ENCODE assay signal across 8 mouse cellular contexts in the genomic region with DNA sequence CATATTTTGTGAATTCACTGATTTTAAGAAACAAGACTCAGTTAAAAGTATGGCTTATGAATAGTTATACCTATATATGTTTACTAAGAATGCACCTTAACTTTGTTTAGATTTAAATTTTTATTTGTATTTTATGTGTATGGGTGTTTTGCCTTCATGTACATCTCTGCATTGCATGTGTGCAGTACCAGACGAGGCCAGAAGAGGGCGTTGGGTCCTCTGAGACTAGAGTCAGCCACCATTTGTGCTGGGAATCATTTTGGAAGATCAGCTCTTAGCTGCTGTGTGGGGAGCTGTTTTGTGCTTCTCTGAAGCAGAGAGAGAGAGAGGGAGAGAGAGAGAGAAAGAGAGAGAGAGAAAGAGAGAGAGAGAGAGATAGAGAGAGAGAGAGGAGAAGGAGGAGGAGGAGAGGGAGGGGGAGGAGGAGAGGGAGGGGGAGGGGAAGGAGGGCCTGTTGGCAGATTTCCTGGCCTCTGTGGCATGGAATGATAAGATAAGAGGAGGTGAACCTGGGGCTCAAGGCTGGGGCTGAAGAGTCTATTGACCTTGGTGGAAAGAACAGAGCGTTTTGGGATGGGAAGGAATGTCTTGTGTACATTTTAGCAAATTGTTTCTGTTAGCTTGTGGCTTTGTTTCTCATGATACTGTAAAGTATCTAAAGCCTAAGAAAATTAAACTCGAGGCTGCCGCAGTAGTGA. TPM values are rescaled to one million over a fixed set of nuclear protein-coding genes. Genes with fewer than 3 reads are reported as not detected.
DNase-seq lines count a peak whose midpoint lies in the region; ATAC-seq and TF ChIP-seq lines count a peak whose summit lies in the region.

No protein-coding gene starts in this region.

- no peak overlapping the region for H3K4me2 ChIP-seq in heart, embryonic 13.5 days

- no peak for TF ChIP-seq EP300 in heart, adult 2 months (IDR thresholded peaks at IDR 0.05; ENCODE audit: insufficient read depth, low read depth, low read length)

- TF ChIP-seq CTCF in heart, adult 2 months (IDR thresholded peaks at IDR 0.05): peak; percentile 57
- no peak for TF ChIP-seq CTCF in thymus, adult 2 months (IDR thresholded peaks at IDR 0.05; ENCODE audit: borderline replicate concordance, control insufficient read depth, extremely low read depth, insufficient read depth, low read length, poor library complexity)

- H3K4me1 ChIP-seq in heart, adult 2 months (ENCODE audit: control insufficient read depth, insufficient read depth, low read length): peaks cover 2% of the 10 kb centered on the region; the same call in 1 of the 2 replicates
- H3K4me1 ChIP-seq in thymus, adult 2 months (replicated peaks; ENCODE audit: control insufficient read depth, insufficient read depth, low read length): no peaks in the 10 kb centered on the region
- peaks cover 22% of the 10 kb centered on the region for H3K4me1 ChIP-seq in heart, embryonic 13.5 days

- H3K9ac ChIP-seq in heart, adult 2 months (ENCODE audit: low read depth, low read length): no peak overlapping the region
- H3K9ac ChIP-seq in heart, embryonic 13.5 days: no peak overlapping the region

- no peak for TF ChIP-seq POLR2A in heart, adult 2 months (IDR thresholded peaks at IDR 0.05; ENCODE audit: insufficient read depth, low read depth, low read length)
- no peak for TF ChIP-seq POLR2A in thymus, adult 2 months (IDR thresholded peaks at IDR 0.05; ENCODE audit: control insufficient read depth, extremely low read depth, insufficient read depth, low read length, poor library complexity)

- no peak for DNase-seq in heart, adult 2 months
- DNase-seq in heart, adult 9 months (ENCODE audit: low spot score in 2 of 2): no peak
- DNase-seq in thymus, adult 2 months: peak; percentile 15
- DNase-seq in thymus, adult 18-20 months: no peak
- peak; percentile 25 for DNase-seq in retina, postnatal 1 day
- no peak for DNase-seq in gastrocnemius, postnatal 14 days
- DNase-seq in urinary bladder, postnatal 4 days (ENCODE audit: low spot score in 2 of 2): no peak

- no peaks in the 10 kb centered on the region; the same call in 1 of the 2 replicates for H3K79me2 ChIP-seq in heart, adult 2 months (replicated peaks; ENCODE audit: control insufficient read depth, insufficient read depth, low read length)

- no peak overlapping the region for H3K27ac ChIP-seq in heart, adult 2 months
- no peak overlapping the region for H3K27ac ChIP-seq in thymus, adult 2 months (ENCODE audit: control insufficient read depth, insufficient read depth, low read length)
- peak overlapping the region; percentile 67 for H3K27ac ChIP-seq in heart, embryonic 13.5 days (replicated peaks)

- no peak overlapping the region for H3K4me3 ChIP-seq in heart, adult 2 months
- H3K4me3 ChIP-seq in thymus, adult 2 months (ENCODE audit: control insufficient read depth, insufficient read depth, low read length): no peak overlapping the region
- no peak overlapping the region for H3K4me3 ChIP-seq in heart, embryonic 13.5 days

- ATAC-seq in heart, embryonic 13.5 days (ENCODE audit: extremely low read depth, insufficient number of reproducible peaks, low FRiP score, low TSS enrichment): no peak

- H3K27me3 ChIP-seq in heart, adult 2 months (ENCODE audit: control insufficient read depth, insufficient read depth, low read length): no peaks in the 10 kb centered on the region
- no peaks in the 10 kb centered on the region for H3K27me3 ChIP-seq in thymus, adult 2 months (ENCODE audit: control insufficient read depth, insufficient read depth, low read length)
- H3K27me3 ChIP-seq in heart, embryonic 13.5 days (replicated peaks): no peaks in the 10 kb centered on the region

- H3K9me3 ChIP-seq in heart, embryonic 13.5 days: no peaks in the 10 kb centered on the region

- H3K36me3 ChIP-seq in heart, adult 2 months (ENCODE audit: control insufficient read depth, insufficient read depth, low read length): no peaks in the 10 kb centered on the region
- H3K36me3 ChIP-seq in thymus, adult 2 months (ENCODE audit: control insufficient read depth, insufficient read depth, low read length): no peaks in the 10 kb centered on the region
- H3K36me3 ChIP-seq in heart, embryonic 13.5 days: no peaks in the 10 kb centered on the region

- intact Hi-C loops in heart, adult 2 months (cut with DNase I): loop anchor here (5.0 to 10.0 kb wide), 2 partner anchors 179 to 302 kb away; no protein-coding TSS in a partner anchor
- intact Hi-C loops in gastrocnemius, postnatal 14 days (cut with DNase I; ENCODE audit: low total_unique reads): no loop called here

- 21% methylated on average over 5 of the region's 5 CpGs for WGBS in heart, adult 2 months
- WGBS in thymus, adult 2 months: 46% methylated on average over 5 of the region's 5 CpGs
- WGBS in heart, embryonic 13.5 days: 23% methylated on average over 5 of the region's 5 CpGs

RNA-seq across cellular contexts. Expression of a gene that starts 33.5 kb away (rescaled TPM):
- 10 to 100 TPM; 18.0 to 19.2 TPM for total RNA-seq in heart, adult 2 months (2021)
- polyA plus RNA-seq in heart, adult 2 months (2012; rRNA removed): 18.7 and 33.6 TPM in 2 replicates
- polyA plus RNA-seq in thymus, adult 2 months (2012; rRNA removed): 8.3 and 9.5 TPM in 2 replicates
- 12.9 and 13.0 TPM in 2 replicates for polyA plus RNA-seq in heart, embryonic 13.5 days (2015; fragmentation: Nextera tagmentation; extraction: Ambion mirVana)
- total RNA-seq in gastrocnemius, postnatal 14 days (2021): 1 to 10 TPM; 8.5 to 9.2 TPM

Comparison
In these comparisons a context has a peak if more than half of its experiments do, and no peak if none do; other contexts are left out.
1. DNase-seq: peak in thymus, adult 2 months (single experiment) and retina, postnatal 1 day (single experiment); none in heart, adult 2 months (0 of 2), heart, adult 9 months (0 of 2), thymus, adult 18-20 months (0 of 2), gastrocnemius, postnatal 14 days (single experiment) and urinary bladder, postnatal 4 days (0 of 2).